Mouse (Mus musculus): ENCODE measurements around the gene Maea. TPM values are rescaled to one million over a fixed set of nuclear protein-coding genes. Genes with fewer than 3 reads are reported as not detected.

Maea gene
- polyA plus RNA-seq, 1 experiment from 2014 or later: 83.4 TPM

- H3K9ac ChIP-seq (ENCODE audit: low read length): peak overlapping the region; percentile 62
- 1% methylated on average over 21 of the region's 21 CpGs for WGBS
- H3K36me3 ChIP-seq (ENCODE audit: control insufficient read depth, insufficient read depth, low read length): peaks cover 6% of the 10 kb centered on the region
- ATAC-seq (ENCODE audit: low FRiP score, low TSS enrichment): no peak
- H3K4me2 ChIP-seq (replicated peaks; ENCODE audit: low read depth): peak overlapping the region; percentile 83
- TF ChIP-seq CTCF (IDR thresholded peaks at IDR 0.05; ENCODE audit: low read depth) (no peak), EP300 (optimal IDR thresholded peaks at IDR 0.05) (no peak)
- peak overlapping the region; percentile 67 for H3K4me3 ChIP-seq (ENCODE audit: low read depth, low read length)
- H3K27ac ChIP-seq (replicated peaks): peak overlapping the region; percentile 91
- no peaks in the 10 kb centered on the region for H3K27me3 ChIP-seq (ENCODE audit: control insufficient read depth, insufficient read depth, low read length)
- H3K9me3 ChIP-seq (ENCODE audit: control insufficient read depth, low read length): no peaks in the 10 kb centered on the region
- H3K4me1 ChIP-seq (replicated peaks; ENCODE audit: control insufficient read depth, insufficient read depth): peaks cover 4% of the 10 kb centered on the region; the same call in 1 of the 2 replicates
- no peak for DNase-seq (ENCODE audit: low spot score)
Measured at GRCm38 (mm10) chr5:33377801-33378301, 42.5 kb downstream of the Maea start.

GRCm38 (mm10) chr5:33378302-33378854 is 43.1 kb downstream of the Maea start, which contains the start of gene Uvssa:
Uvssa (plus strand) TSS chr5:33378549.
- peak; percentile 98 for ATAC-seq (ENCODE audit: low FRiP score, low TSS enrichment)
- Histone ChIP-seq H3K4me3 (ENCODE audit: low read depth, low read length) (peak within 1 kb of the TSS; percentile 67), H3K9ac (ENCODE audit: low read length) (peak within 1 kb of the TSS; percentile 88), H3K4me1 (replicated peaks; ENCODE audit: control insufficient read depth, insufficient read depth) (peaks cover 4% of the 10 kb centered on the region; the same call in 1 of the 2 replicates), H3K36me3 (ENCODE audit: control insufficient read depth, insufficient read depth, low read length) (peaks cover 6% of the 10 kb centered on the region), H3K27me3 (ENCODE audit: control insufficient read depth, insufficient read depth, low read length) (no peaks in the 10 kb centered on the region), H3K27ac (replicated peaks) (peak within 1 kb of the TSS; percentile 98), H3K9me3 (ENCODE audit: control insufficient read depth, low read length) (no peaks in the 10 kb centered on the region), H3K4me2 (replicated peaks; ENCODE audit: low read depth) (peak within 1 kb of the TSS; percentile 83)
- peak; percentile 100 for DNase-seq (ENCODE audit: low spot score)
- TF ChIP-seq EP300 (optimal IDR thresholded peaks at IDR 0.05): no peak
- TF ChIP-seq CTCF (IDR thresholded peaks at IDR 0.05; ENCODE audit: low read depth): peak; percentile 75
- WGBS: under 1% methylated on average over 46 of the region's 46 CpGs

- Histone ChIP-seq H3K36me3 (ENCODE audit: control insufficient read depth, insufficient read depth, low read length) (peaks cover 21% of the 10 kb centered on the region), H3K4me1 (replicated peaks; ENCODE audit: control insufficient read depth, insufficient read depth) (no peaks in the 10 kb centered on the region), H3K27ac (replicated peaks) (no peak overlapping the region), H3K4me3 (ENCODE audit: low read depth, low read length) (no peak overlapping the region), H3K9me3 (ENCODE audit: control insufficient read depth, low read length) (no peaks in the 10 kb centered on the region), H3K27me3 (ENCODE audit: control insufficient read depth, insufficient read depth, low read length) (no peaks in the 10 kb centered on the region), H3K9ac (ENCODE audit: low read length) (no peak overlapping the region), H3K4me2 (replicated peaks; ENCODE audit: low read depth) (no peak overlapping the region)
- no peak for ATAC-seq (ENCODE audit: low FRiP score, low TSS enrichment)
- TF ChIP-seq EP300 (optimal IDR thresholded peaks at IDR 0.05): no peak
- TF ChIP-seq CTCF (IDR thresholded peaks at IDR 0.05; ENCODE audit: low read depth): no peak
- no peak for DNase-seq (ENCODE audit: low spot score)
- 88% methylated on average over 11 of the region's 11 CpGs for WGBS
Measured at GRCm38 (mm10) chr5:33387550-33387949, 52.2 kb downstream of the Maea start.

GRCm38 (mm10) chr5:33393803-33394202 is 58.5 kb downstream of the Maea start:
- Histone ChIP-seq H3K36me3 (ENCODE audit: control insufficient read depth, insufficient read depth, low read length) (peaks cover 18% of the 10 kb centered on the region), H3K4me1 (replicated peaks; ENCODE audit: control insufficient read depth, insufficient read depth) (no peaks in the 10 kb centered on the region), H3K27me3 (ENCODE audit: control insufficient read depth, insufficient read depth, low read length) (no peaks in the 10 kb centered on the region), H3K4me2 (replicated peaks; ENCODE audit: low read depth) (no peak overlapping the region), H3K9me3 (ENCODE audit: control insufficient read depth, low read length) (no peaks in the 10 kb centered on the region), H3K27ac (replicated peaks) (no peak overlapping the region), H3K4me3 (ENCODE audit: low read depth, low read length) (no peak overlapping the region), H3K9ac (ENCODE audit: low read length) (no peak overlapping the region)
- DNase-seq (ENCODE audit: low spot score): peak; percentile 83
- 17% methylated on average over 7 of the region's 7 CpGs for WGBS
- TF ChIP-seq CTCF (IDR thresholded peaks at IDR 0.05; ENCODE audit: low read depth) (peak; percentile 98), EP300 (optimal IDR thresholded peaks at IDR 0.05) (no peak)
- ATAC-seq (ENCODE audit: low FRiP score, low TSS enrichment): peak; percentile 50; the same call in 1 of the 2 replicates

GRCm38 (mm10) chr5:33395693-33396092 is 60.4 kb downstream of the Maea start:
- no peaks in the 10 kb centered on the region for H3K27me3 ChIP-seq (ENCODE audit: control insufficient read depth, insufficient read depth, low read length)
- no peak overlapping the region for H3K4me3 ChIP-seq (ENCODE audit: low read depth, low read length)
- peaks cover 13% of the 10 kb centered on the region for H3K36me3 ChIP-seq (ENCODE audit: control insufficient read depth, insufficient read depth, low read length)
- no peak overlapping the region for H3K4me2 ChIP-seq (replicated peaks; ENCODE audit: low read depth)
- no peak overlapping the region for H3K9ac ChIP-seq (ENCODE audit: low read length)
- ATAC-seq (ENCODE audit: low FRiP score, low TSS enrichment) (no peak), DNase-seq (ENCODE audit: low spot score) (no peak)
- no peaks in the 10 kb centered on the region for H3K4me1 ChIP-seq (replicated peaks; ENCODE audit: control insufficient read depth, insufficient read depth)
- WGBS: 88% methylated on average over 11 of the region's 11 CpGs
- H3K27ac ChIP-seq (replicated peaks): no peak overlapping the region
- H3K9me3 ChIP-seq (ENCODE audit: control insufficient read depth, low read length): no peaks in the 10 kb centered on the region
- TF ChIP-seq EP300 (optimal IDR thresholded peaks at IDR 0.05) (no peak), CTCF (IDR thresholded peaks at IDR 0.05; ENCODE audit: low read depth) (no peak)

- Histone ChIP-seq H3K4me3 (ENCODE audit: low read depth, low read length) (no peak overlapping the region), H3K4me2 (replicated peaks; ENCODE audit: low read depth) (no peak overlapping the region), H3K36me3 (ENCODE audit: control insufficient read depth, insufficient read depth, low read length) (peaks cover 7% of the 10 kb centered on the region), H3K27ac (replicated peaks) (no peak overlapping the region), H3K9ac (ENCODE audit: low read length) (no peak overlapping the region), H3K9me3 (ENCODE audit: control insufficient read depth, low read length) (no peaks in the 10 kb centered on the region), H3K27me3 (ENCODE audit: control insufficient read depth, insufficient read depth, low read length) (no peaks in the 10 kb centered on the region), H3K4me1 (replicated peaks; ENCODE audit: control insufficient read depth, insufficient read depth) (no peaks in the 10 kb centered on the region)
- no peak for DNase-seq (ENCODE audit: low spot score)
- no peak for ATAC-seq (ENCODE audit: low FRiP score, low TSS enrichment)
- 75% methylated on average over 7 of the region's 7 CpGs for WGBS
- TF ChIP-seq EP300 (optimal IDR thresholded peaks at IDR 0.05) (no peak), CTCF (IDR thresholded peaks at IDR 0.05; ENCODE audit: low read depth) (no peak)
Measured at GRCm38 (mm10) chr5:33396828-33397227, 61.5 kb downstream of the Maea start.

All from stomach, postnatal 0 days (tissue).